Mouse (Mus musculus) ES-CJ7 (cell line): ENCODE data around the gene Scrt2.

Experiments used
- DNase-seq: peaks from one replicate; pipeline ENCODE4 v3.0.0; 2011; ENCODE audit warnings: low read depth, low spot score

Scrt2 gene

DNA sequence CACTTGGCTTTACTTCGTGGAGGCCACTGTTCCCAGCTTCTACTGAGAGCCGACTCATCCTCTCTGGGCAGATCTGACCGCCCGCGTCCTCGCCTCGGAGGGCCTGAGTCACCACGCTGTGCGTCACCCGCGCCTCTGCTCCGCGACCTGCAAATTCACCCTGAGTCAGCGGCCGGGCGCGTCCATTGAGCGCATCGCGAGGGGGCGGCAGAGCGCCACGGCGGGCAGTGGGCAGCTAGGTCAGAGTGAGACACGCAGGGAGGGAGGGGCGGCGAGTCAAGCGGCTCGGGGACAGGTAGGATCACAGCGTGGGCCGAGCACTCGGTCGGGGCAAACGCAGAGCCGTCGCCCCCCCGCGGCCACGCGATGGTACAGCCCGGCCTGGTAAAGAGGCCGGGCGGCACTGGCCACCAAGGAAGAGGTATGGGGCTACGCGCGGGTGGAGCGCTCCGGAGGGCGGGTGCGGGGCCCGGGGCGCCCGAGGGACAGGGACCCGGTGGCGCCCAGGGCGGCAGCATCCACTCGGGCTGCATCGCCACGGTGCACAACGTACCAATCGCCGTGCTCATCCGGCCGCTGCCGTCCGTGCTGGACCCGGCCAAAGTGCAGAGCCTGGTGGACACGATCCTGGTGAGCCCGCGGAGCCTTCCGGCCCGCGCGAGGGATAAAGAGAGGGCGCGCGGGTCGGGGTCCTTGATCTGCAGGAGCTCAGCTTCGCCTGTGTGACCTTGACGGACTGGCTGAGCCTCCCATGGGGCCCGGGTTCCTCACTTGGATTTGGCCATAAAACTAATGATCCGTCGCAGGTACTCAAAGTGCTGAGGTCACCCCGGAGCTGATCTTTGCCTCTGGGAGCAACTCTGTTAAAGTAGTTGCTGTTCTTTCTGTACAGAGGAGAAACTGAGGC is 24.2 kb downstream of the Scrt2 start, which contains the start of gene Srxn1:
Gene Srxn1, plus strand, starts transcription at position 199 of the 907 bp plus-strand sequence.
- DNase-seq: peak; percentile 80

DNA sequence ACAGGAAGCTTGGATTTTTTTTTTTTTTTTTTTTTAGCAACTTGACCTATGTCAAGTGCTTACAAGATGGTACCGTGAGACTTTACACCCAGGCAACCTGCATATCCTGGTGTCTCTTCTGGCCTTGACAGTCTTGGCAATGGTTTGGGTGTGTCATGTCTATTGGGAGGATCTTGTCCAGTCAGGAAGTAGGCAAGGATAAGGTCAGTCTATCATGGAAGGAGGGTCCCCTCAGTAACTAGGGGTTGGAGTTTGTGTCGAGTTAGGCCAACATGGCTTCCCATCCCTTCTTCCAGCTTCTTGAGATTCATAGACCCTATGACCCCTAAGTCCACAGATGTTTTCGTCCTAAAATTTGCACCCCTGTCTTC is 24.9 kb downstream of the Scrt2 start:
- no peak for DNase-seq

GRCm38 (mm10) chr2:152106597-152106996 is 25.3 kb downstream of the Scrt2 start:
- no peak for DNase-seq

DNA sequence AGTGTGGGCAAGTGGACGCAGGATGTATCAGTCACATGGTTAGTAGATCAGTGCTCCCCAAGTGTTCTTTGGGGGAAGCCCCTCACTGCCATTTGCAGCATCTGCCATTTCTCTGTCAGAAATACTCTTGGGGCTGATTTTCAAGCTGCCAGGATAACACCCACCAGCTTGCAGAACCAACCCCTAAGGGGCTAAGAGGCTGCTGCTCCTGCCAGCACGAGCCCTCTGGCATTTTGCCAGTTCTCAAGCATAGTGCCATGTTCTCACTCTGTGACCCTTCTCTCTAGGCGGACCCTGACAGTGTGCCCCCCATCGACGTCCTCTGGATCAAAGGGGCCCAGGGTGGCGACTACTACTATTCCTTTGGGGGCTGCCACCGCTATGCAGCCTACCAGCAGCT is 27.4 kb downstream of the Scrt2 start:
- DNase-seq: no peak

- no peak for DNase-seq
These were observed 28.1 kb downstream of the Scrt2 start for GRCm38 (mm10) chr2:152109386-152109785.

DNA sequence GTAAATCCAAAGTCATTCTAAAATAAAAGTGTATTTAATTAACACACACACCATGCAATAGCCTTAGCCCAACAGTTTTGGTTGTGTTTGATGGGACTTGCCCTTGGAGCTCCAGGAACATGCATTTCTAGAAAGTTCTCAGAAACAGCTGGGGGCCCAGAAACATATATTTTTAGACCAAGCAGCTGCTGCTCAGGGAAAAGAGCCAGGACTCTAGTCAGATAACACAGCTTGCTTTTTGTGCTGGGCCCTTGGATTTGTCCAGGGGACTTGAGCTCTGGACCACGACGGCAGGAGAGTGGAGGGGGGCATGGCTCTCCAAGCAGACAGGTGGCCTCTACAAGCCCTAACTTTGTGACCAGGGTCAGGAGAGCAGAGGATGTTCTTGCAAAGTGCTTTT is 30.0 kb downstream of the Scrt2 start:
- no peak for DNase-seq

DNA sequence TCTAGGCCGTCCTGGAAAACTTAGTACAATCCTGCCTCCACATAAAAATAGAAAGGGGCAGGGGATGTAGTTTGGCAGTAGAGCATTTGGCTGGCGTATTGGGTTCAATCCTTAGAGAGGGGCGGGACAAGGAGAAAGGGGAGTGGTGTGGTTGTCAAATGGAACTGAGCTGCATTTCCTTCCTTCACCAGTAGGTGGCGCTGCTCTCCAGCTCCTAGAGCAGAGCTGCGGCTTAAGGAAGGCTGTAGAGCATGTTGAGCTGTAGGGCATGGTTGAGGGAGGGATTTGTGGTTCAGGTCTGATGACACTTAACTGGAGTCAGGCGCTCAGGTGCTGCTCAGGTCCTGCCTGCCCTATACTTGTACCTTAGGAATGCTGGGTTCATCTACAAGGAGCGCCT is 30.6 kb downstream of the Scrt2 start:
- peak; percentile 96 for DNase-seq

DNA sequence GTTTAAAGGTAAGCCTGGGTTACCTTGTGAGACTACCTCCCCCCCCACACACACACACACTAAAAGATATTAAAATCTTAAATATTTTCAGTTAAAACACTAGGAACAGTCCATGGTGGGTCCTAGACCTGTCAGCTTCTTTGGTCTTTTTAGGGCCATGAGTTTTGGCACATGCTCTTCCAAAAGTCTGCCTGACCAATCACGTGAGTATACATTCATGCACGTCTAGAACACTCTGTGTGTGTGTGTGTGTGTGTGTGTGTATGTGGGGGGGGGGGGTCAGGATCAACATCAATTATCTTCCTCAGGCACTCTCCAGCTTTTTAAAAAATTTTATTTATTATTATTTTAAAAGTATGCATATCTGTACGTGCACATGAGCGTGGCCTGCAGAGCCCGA is 31.2 kb downstream of the Scrt2 start:
- DNase-seq: no peak

DNA sequence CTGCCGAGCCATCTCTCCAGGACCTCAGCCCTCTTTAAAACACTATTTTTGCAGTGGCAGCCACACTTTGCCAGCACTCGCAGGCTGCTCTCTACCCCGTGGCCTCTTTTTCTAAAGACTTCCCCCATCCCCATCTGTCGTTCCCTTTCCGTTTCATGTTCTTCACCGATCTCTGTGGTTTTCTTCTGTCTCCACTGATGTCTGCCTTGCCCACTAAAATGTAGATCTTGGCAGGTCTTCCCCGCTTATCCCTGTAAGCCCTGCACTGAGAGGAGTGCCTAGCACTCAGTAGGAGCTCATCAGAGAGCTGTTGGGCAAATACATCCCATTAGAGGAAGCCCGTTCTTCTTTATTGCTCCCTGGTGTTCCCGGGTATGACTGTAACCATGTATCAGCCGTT is 31.6 kb downstream of the Scrt2 start:
- no peak for DNase-seq

DNA sequence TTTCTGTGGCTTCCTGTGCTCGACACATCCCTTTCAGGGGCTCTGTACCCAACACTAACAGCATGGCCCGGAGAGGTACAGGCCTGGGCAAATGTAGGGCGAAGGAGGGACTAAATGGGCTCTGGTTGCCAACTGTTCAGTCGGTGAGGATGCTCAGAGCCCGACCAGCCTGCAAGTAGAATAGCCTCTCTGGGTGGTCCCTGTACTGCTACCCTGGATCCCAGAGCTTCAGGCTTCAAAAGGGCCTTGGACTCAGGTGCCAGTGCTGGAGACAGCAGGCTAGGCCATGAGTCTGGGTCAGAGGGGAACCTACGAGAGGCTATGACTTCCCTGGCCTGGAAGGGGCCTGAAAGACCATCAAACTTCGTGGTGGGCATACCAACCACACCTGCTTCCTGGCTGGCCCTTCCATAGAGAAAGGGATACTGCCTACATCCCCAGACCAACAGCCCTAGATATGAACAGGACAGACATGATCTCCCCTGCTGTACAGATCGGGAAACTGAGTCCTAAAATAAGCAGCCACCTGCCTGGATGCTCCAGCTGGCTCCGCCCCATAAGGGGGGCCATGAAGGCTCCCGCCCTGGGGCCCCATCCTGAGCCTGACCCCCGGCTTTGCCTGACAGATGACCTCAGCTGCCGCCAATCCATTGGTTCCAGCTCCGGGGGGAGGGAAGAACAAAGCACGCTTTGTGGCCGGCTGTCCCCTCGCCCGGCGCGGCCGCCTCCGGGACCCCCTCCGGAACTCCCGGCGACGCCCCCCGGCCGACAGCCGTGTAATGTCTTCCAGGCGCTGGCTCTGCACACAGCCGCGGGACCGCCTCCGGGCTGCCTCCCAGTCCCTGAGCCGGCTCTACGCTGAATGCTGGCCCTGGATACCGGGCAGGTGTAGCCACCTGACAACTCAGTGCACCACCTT is 33.0 kb downstream of the Scrt2 start:
- DNase-seq: no peak

GRCm38 (mm10) chr2:152117694-152118093 is 36.4 kb downstream of the Scrt2 start:
- DNase-seq: no peak

- DNase-seq: no peak
These were observed 38.0 kb downstream of the Scrt2 start for GRCm38 (mm10) chr2:152119228-152119865.

- no peak for DNase-seq
These were observed 41.6 kb downstream of the Scrt2 start for GRCm38 (mm10) chr2:152122896-152123295.

- peak; percentile 61 for DNase-seq
These were observed 47.3 kb downstream of the Scrt2 start for GRCm38 (mm10) chr2:152128597-152128996.

- DNase-seq: no peak
These were observed 48.4 kb downstream of the Scrt2 start for GRCm38 (mm10) chr2:152129778-152130177.

DNA sequence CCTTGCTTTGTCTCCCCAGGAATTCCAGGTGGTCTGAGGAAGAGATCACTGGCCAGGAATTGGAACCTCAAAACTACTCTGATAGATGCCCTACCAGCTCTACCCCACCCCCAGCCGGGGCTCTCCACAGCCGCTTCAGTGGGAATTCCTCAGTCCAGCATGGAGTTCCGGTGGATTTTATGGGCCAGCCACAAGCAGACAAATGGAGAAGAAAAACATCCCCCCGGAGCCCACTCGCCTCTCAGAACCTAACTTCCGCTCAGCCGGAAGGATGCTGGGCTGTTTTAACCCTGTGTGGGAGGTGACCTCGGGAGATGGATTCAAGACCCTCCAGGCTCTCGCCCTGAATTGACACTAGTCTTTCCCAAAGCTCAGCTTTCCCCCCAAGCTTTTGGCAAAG is 50.7 kb downstream of the Scrt2 start:
- no peak for DNase-seq

DNA sequence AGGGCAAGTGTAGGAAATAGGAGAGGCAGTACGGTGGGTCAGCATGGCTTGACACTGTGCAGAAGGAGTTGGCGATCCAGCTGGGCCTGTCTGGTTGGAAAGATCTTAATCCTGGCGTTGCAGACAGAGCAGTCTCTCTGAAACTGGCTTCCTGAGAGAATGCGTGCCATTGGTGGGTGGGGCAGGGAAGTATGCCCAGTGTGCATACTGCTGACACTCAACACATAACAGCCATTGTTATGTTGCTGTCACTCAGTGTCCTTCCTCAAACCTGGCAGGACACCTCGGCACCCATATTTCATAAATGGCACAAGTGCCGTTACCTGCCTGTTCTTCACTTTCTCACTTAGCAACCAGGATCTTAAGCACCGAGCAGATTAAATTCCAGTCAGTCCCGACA is 51.4 kb downstream of the Scrt2 start:
- DNase-seq: no peak

GRCm38 (mm10) chr2:152139191-152139987 is 58.1 kb downstream of the Scrt2 start:
- DNase-seq: no peak

- no peak for DNase-seq
These were observed 59.6 kb downstream of the Scrt2 start for GRCm38 (mm10) chr2:152140941-152141340.

DNA sequence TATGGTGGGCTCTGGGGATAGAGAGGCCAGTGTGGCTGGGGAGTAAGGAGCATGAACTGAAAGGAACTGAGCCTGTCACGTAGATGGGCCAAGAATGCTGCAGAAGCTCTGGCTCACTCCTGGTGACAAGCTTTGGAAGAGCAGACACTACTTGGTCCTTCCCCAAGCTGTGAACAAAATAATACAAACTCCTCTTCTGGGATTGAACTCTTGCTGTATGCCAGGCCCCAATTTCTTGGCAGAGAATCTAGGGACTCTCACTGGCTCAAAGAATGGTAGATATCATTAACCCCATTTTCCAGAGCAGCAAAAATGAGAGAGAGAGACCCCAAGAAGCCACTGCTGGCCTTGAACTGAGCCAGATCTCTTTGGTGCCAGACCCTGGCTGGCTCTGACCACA is 60.2 kb downstream of the Scrt2 start:
- DNase-seq: no peak

DNA sequence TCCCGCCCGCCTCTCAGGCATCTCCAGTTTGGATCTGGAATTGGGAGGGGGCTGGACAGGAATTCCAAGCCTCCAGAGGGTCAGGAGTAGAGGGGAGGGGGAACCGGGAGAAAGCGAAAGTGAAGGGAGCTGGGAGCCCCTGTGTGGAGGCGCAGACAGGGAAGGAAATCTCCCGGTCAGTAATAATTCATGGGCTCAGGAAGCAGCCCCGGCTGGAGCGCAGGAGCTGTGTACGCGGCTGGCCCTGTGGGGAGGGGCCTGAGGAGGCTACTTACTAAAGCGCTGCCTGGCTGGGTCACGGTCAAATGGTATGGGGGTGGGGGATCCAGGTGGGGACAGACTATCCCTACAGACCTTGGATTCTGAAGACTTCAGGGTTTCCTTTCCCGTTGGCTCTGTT is 60.7 kb downstream of the Scrt2 start:
- peak; percentile 87 for DNase-seq
